Mouse (Mus musculus): ENCODE data around the gene Btbd35f23. TPM values are rescaled to one million over a fixed set of nuclear protein-coding genes. Genes with fewer than 3 reads are reported as not detected.
"Not testable (repeated sequence)": the region's sequence is repeated elsewhere in the genome, so short reads cannot be mapped to it uniquely, and the experiment has no call there.

The Btbd35f23 gene
- not detected for total RNA-seq (2021)
- long read RNA-seq, experiment 1: 0 reads
- long read RNA-seq, experiment 2: 0 reads

- not testable (repeated sequence) for DNase-seq
Measured at GRCm38 (mm10) chrX:3076575-3076974, at the start of gene Btbd35f23. Gene Btbd35f23, plus strand, starts transcription at chrX:3076875.

Other genes starting within 250 kb of the Btbd35f23 start
- gene Btbd35f24, start 119.0 kb downstream of the Btbd35f23 start, total RNA-seq (2021): not detected

Data from gastrocnemius, postnatal 10 days (tissue).